Mouse (Mus musculus) midbrain, embryonic 15.5 days (tissue): ENCODE results near the gene Lrrc32. TPM values are rescaled to one million over a fixed set of nuclear protein-coding genes. Genes with fewer than 3 reads are reported as not detected.

Source experiments
- ATAC-seq: fragments of 200-750 bp; cut with Nextera tagmentation; replicated peaks from 2 replicates; pipeline ENCODE4 v1.8.0; 2017; ENCODE audit warnings: moderate TSS enrichment
- H3K27ac ChIP-seq: fragments of 300-500 bp; sonication (generic); 2 replicates; pipeline ENCODE4 v1.5.1; 2015; ENCODE audit warnings: mild to moderate bottlenecking, inconsistent platforms
- H3K27me3 ChIP-seq: fragments of 300-500 bp; sonication (generic); replicated peaks from 2 replicates; pipeline ENCODE4 v1.6.1; 2015; ENCODE audit warnings: inconsistent platforms
- H3K36me3 ChIP-seq: fragments of 300-500 bp; sonication (generic); replicated peaks from 2 replicates; pipeline ENCODE4 v1.6.1; 2015; ENCODE audit warnings: inconsistent platforms
- H3K4me1 ChIP-seq: fragments of 300-500 bp; sonication (generic); 2 replicates; pipeline ENCODE4 v1.6.1; 2015; ENCODE audit warnings: inconsistent platforms
- H3K4me2 ChIP-seq: fragments of 300-500 bp; sonication (generic); 2 replicates; pipeline ENCODE4 v1.6.1; 2015; ENCODE audit warnings: inconsistent platforms, mild to moderate bottlenecking, moderate library complexity
- H3K4me3 ChIP-seq: fragments of 300-500 bp; sonication (generic); 2 replicates; pipeline ENCODE4 v1.5.1; 2015; ENCODE audit warnings: mild to moderate bottlenecking, inconsistent platforms
- H3K9ac ChIP-seq: fragments of 300-500 bp; sonication (generic); 2 replicates; pipeline ENCODE4 v1.6.1; 2015; ENCODE audit warnings: mild to moderate bottlenecking, inconsistent platforms
- H3K9me3 ChIP-seq: fragments of 300-500 bp; sonication (generic); 2 replicates; pipeline ENCODE4 v1.6.1; 2016; ENCODE audit warnings: inconsistent platforms
- WGBS: fragments of 180-500 bp; shearing (Covaris S2); methylation state at CpG from one replicate; pipeline ENCODE4 v1.1.7; 2015; ENCODE audit warnings: mixed read lengths; 5-methylcytosine and 5-hydroxymethylcytosine counted together
- polyA plus RNA-seq: library from polyadenylated mRNA; unstranded; fragments of >200 nt; fragmentation: Nextera tagmentation; extraction: Ambion mirVana; gene quantifications from 2 replicates; pipeline ENCODE4 v1.2.1, GENCODE M21; 2015

Lrrc32 gene
- polyA plus RNA-seq, 1 experiment from 2014 or later: 5.0 TPM

GRCm38 (mm10) chr7:98524401-98524800 lies 35.3 kb downstream of the Lrrc32 start:
- Histone ChIP-seq H3K9ac (no peak overlapping the region), H3K4me1 (0 out of 2 replicates have a peak, but pooled peaks cover 5% of the 10 kb centered on the region), H3K36me3 (no peaks in the 10 kb centered on the region), H3K9me3 (no peaks in the 10 kb centered on the region), H3K4me3 (no peak overlapping the region), H3K27ac (no peak overlapping the region), H3K4me2 (no peak overlapping the region), H3K27me3 (no peaks in the 10 kb centered on the region)
- ATAC-seq: no peak
- WGBS: 34% methylated on average over 6 of the region's 6 CpGs

DNA sequence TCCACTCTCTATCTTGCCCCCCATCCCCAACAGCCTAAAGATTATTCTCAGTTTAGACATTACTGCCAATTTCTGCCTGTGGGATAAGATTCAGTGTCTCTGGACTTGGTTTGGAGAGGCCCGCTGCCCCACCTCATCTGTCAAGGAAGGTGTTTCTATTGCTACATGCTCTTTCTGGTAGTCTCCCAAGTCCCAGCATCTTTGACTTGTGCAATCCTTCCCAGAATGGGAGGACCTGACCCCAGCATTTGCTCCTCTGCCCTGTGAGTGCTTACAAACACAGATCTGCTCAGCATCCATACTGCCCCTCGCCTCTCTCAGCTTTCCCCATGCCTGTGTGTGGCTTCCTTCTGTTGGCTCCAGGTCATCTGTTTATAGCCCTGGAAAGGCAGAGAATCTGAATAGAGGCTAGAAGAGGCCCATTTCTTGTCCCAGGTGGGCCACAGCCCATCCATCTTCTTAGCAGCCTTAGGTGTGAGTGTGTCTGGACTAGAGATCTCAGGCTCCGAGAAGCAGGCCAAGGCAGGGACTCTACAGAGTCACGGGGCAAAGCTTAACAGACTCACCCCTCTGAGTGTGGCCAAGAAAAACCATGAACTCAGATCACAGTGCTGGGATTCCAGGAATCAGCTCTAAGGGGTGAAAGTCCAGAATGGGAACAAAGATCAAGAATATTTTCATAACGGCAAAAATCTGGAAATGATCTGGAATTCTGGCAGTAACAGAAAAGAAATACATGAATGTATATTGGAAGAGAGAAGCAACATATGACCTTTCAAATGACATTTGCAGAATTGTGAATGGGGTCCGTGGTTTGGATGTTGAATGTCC lies 36.0 kb downstream of the Lrrc32 start:
- no peaks in the 10 kb centered on the region for H3K36me3 ChIP-seq
- 88% methylated on average over 6 of the region's 6 CpGs for WGBS

GRCm38 (mm10) chr7:98527085-98527484 lies 38.0 kb downstream of the Lrrc32 start:
- no peaks in the 10 kb centered on the region for H3K27me3 ChIP-seq
- 94% methylated on average over 3 of the region's 3 CpGs for WGBS

More for the DNA sequence above, 36.0 kb downstream of the Lrrc32 start:
- ATAC-seq: no peak
- Histone ChIP-seq H3K9ac (no peak overlapping the region), H3K9me3 (no peaks in the 10 kb centered on the region), H3K27ac (no peak overlapping the region), H3K4me3 (no peak overlapping the region), H3K27me3 (no peaks in the 10 kb centered on the region), H3K4me1 (0 out of 2 replicates have a peak, but pooled peaks cover 5% of the 10 kb centered on the region), H3K4me2 (no peak overlapping the region)

DNA sequence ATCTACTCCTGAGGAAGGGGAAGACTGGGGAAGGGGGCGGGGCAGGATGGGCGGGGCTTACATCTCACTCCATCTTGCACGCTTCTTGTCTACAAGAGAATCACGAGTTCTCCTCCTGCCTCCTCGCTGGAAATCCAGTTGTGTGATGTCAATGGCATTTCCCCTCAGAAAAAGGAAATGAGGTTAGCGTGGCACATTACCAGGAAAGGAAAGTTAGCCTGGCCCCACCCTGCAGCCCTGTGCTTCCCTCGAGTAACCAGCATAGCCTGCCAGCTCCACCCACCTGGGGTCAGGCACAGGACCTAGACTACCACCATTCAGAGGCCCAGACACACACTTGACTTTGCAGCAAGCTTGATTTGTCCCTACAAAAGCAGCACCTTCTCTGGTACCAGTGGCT lies 42.5 kb downstream of the Lrrc32 start:
- Histone ChIP-seq H3K4me3 (no peak overlapping the region), H3K4me2 (no peak overlapping the region), H3K36me3 (no peaks in the 10 kb centered on the region), H3K4me1 (no peaks in the 10 kb centered on the region), H3K27me3 (no peaks in the 10 kb centered on the region), H3K9me3 (no peaks in the 10 kb centered on the region), H3K27ac (no peak overlapping the region), H3K9ac (no peak overlapping the region)
- WGBS: 86% methylated on average over 7 of the region's 7 CpGs
- no peak for ATAC-seq

More at GRCm38 (mm10) chr7:98527085-98527484, 38.0 kb downstream of the Lrrc32 start:
- Histone ChIP-seq H3K9me3 (no peaks in the 10 kb centered on the region), H3K4me3 (no peak overlapping the region), H3K36me3 (no peaks in the 10 kb centered on the region), H3K4me1 (0 out of 2 replicates have a peak, but pooled peaks cover 5% of the 10 kb centered on the region), H3K27ac (no peak overlapping the region), H3K9ac (no peak overlapping the region), H3K4me2 (no peak overlapping the region)
- ATAC-seq: no peak

GRCm38 (mm10) chr7:98532981-98533380 lies 43.9 kb downstream of the Lrrc32 start:
- no peaks in the 10 kb centered on the region for H3K36me3 ChIP-seq
- H3K4me3 ChIP-seq: no peak overlapping the region
- H3K27me3 ChIP-seq: no peaks in the 10 kb centered on the region
- H3K4me1 ChIP-seq: peaks cover 6% of the 10 kb centered on the region
- no peak overlapping the region for H3K9ac ChIP-seq
- H3K4me2 ChIP-seq: no peak overlapping the region
- ATAC-seq: no peak
- 94% methylated on average over 4 of the region's 4 CpGs for WGBS
- H3K27ac ChIP-seq: no peak overlapping the region
- no peaks in the 10 kb centered on the region for H3K9me3 ChIP-seq

DNA sequence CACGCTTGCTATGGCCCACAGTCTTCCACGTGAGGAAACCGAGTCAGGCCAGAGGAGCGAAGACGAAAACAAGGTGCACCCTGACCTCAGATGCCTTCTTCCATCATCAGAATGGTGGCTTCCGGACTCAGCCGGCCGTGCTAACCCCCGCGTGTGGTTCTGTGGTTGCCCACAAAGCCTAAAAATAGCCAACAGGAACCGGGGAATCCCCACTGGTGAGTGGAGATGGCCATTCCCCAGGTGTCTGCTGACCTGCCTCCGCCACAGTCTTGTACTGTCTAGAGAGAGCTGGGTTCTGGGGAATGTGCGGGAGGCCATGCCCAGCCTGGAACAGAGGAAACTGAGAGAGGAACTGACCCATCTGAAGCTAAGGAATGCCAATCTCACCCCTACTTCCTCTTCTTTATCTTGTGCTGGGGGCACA lies 45.4 kb downstream of the Lrrc32 start:
- Histone ChIP-seq H3K27me3 (no peaks in the 10 kb centered on the region), H3K4me2 (no peak overlapping the region), H3K4me1 (peaks cover 11% of the 10 kb centered on the region), H3K4me3 (no peak overlapping the region), H3K36me3 (no peaks in the 10 kb centered on the region), H3K9ac (no peak overlapping the region), H3K9me3 (no peaks in the 10 kb centered on the region), H3K27ac (no peak overlapping the region)
- ATAC-seq: no peak
- 92% methylated on average over 13 of the region's 13 CpGs for WGBS

DNA sequence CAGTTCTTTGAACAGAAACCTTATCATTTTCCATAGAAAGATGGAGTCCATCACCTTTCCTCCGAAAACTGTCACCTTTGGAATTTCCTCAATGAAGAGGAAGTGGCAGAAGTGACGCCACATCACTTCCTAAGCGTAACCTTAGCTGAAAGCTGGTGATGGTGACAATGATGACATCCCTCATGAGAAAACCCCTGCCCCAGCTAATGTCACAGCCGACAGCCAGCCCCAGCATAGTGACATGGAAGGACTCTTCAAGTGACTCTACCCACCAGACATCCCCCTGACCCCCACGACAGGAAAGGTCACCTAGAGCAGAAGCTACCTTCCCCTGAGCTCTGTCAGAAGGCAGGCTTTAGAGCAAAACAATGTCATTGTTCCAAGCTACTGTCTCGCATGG lies 46.1 kb downstream of the Lrrc32 start:
- no peak overlapping the region for H3K9ac ChIP-seq
- WGBS: 93% methylated on average over 6 of the region's 6 CpGs
- H3K27me3 ChIP-seq: no peaks in the 10 kb centered on the region
- no peak overlapping the region for H3K4me2 ChIP-seq
- H3K9me3 ChIP-seq: no peaks in the 10 kb centered on the region
- ATAC-seq: no peak
- no peak overlapping the region for H3K4me3 ChIP-seq
- H3K36me3 ChIP-seq: no peaks in the 10 kb centered on the region
- peaks cover 11% of the 10 kb centered on the region for H3K4me1 ChIP-seq
- H3K27ac ChIP-seq: no peak overlapping the region

- Histone ChIP-seq H3K4me1 (peaks cover 11% of the 10 kb centered on the region), H3K4me2 (no peak overlapping the region), H3K4me3 (no peak overlapping the region), H3K9me3 (no peaks in the 10 kb centered on the region), H3K9ac (no peak overlapping the region), H3K27me3 (no peaks in the 10 kb centered on the region), H3K36me3 (no peaks in the 10 kb centered on the region), H3K27ac (no peak overlapping the region)
- no peak for ATAC-seq
- WGBS: 94% methylated on average over 4 of the region's 4 CpGs
Measured at GRCm38 (mm10) chr7:98535882-98536281, 46.8 kb downstream of the Lrrc32 start.

GRCm38 (mm10) chr7:98537210-98537966 lies 48.3 kb downstream of the Lrrc32 start:
- Histone ChIP-seq H3K4me3 (no peak overlapping the region), H3K27ac (no peak overlapping the region), H3K36me3 (no peaks in the 10 kb centered on the region), H3K4me1 (peaks cover 11% of the 10 kb centered on the region), H3K4me2 (no peak overlapping the region), H3K27me3 (no peaks in the 10 kb centered on the region), H3K9me3 (no peaks in the 10 kb centered on the region), H3K9ac (no peak overlapping the region)
- ATAC-seq: peak; percentile 66
- WGBS: 16% methylated on average over 10 of the region's 10 CpGs

GRCm38 (mm10) chr7:98537967-98538573 lies 49.0 kb downstream of the Lrrc32 start:
- WGBS: 11% methylated on average over 8 of the region's 8 CpGs
- Histone ChIP-seq H3K36me3 (no peaks in the 10 kb centered on the region), H3K4me3 (no peak overlapping the region), H3K4me2 (no peak overlapping the region), H3K4me1 (peaks cover 11% of the 10 kb centered on the region), H3K9ac (no peak overlapping the region), H3K27ac (no peak overlapping the region), H3K27me3 (no peaks in the 10 kb centered on the region), H3K9me3 (no peaks in the 10 kb centered on the region)
- ATAC-seq: peak; percentile 19

- H3K4me1 ChIP-seq: peaks cover 11% of the 10 kb centered on the region
- no peak overlapping the region for H3K9ac ChIP-seq
- no peak overlapping the region for H3K27ac ChIP-seq
- H3K4me2 ChIP-seq: no peak overlapping the region
- H3K27me3 ChIP-seq: no peaks in the 10 kb centered on the region
- ATAC-seq: no peak
- no peaks in the 10 kb centered on the region for H3K9me3 ChIP-seq
- no peaks in the 10 kb centered on the region for H3K36me3 ChIP-seq
- 58% methylated on average over 2 of the region's 2 CpGs for WGBS
- H3K4me3 ChIP-seq: no peak overlapping the region
Measured at GRCm38 (mm10) chr7:98540879-98541278, 51.8 kb downstream of the Lrrc32 start.

DNA sequence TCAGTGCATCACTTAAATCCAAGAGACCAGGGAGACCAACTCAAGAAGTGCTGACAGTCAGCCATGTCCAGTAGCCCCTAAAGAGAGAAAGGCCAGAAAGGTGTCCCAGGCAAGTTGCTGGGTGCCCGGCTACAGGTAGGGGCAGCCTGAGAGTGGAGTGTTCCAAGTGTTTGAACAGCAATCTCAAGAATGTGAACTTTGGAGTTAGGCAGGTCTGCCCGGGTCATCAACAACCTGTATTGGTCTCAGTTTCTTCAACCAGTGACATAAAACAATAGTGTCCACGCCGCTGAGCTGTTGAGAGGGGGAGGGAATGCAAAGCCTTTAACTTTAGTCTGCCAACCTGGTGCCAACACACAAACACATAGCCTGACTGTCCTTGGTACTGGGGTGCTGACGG lies 52.5 kb downstream of the Lrrc32 start:
- no peak overlapping the region for H3K4me3 ChIP-seq
- H3K4me1 ChIP-seq: peaks cover 11% of the 10 kb centered on the region
- no peaks in the 10 kb centered on the region for H3K27me3 ChIP-seq
- H3K36me3 ChIP-seq: no peaks in the 10 kb centered on the region
- no peak overlapping the region for H3K9ac ChIP-seq
- H3K9me3 ChIP-seq: no peaks in the 10 kb centered on the region
- 97% methylated on average over 5 of the region's 5 CpGs for WGBS
- no peak overlapping the region for H3K4me2 ChIP-seq
- H3K27ac ChIP-seq: no peak overlapping the region
- no peak for ATAC-seq
